Mouse (Mus musculus) kidney, adult 2 months (tissue): ENCODE measurements at regions not wholly inside any gene's neighbourhood (a gene's known extent, or its start where the extent isn't known, plus 50 kb on each side); places are given as distances from the start of the nearest gene placed in this dataset.

ENCODE experiments used
- DNase-seq: peaks from one replicate; pipeline ENCODE4 v3.0.0; 2021
- H3K27ac ChIP-seq: fragments of 200-500 bp; 2 replicates; pipeline ENCODE4 v1.5.1; 2012; ENCODE audit warnings: low read depth, low read length, control low read depth, inconsistent platforms; ENCODE audit not compliant: insufficient read depth
- H3K27me3 ChIP-seq: fragments of 200-500 bp; replicated peaks from 2 replicates; pipeline ENCODE4 v1.6.1; 2012; ENCODE audit warnings: mild to moderate bottlenecking, moderate library complexity, low read length, inconsistent platforms; ENCODE audit not compliant: control insufficient read depth, insufficient read depth
- H3K36me3 ChIP-seq: fragments of 200-500 bp; 2 replicates; pipeline ENCODE4 v1.6.1; 2012; ENCODE audit warnings: mild to moderate bottlenecking, moderate library complexity, low read length, inconsistent platforms; ENCODE audit not compliant: control insufficient read depth, insufficient read depth
- H3K4me1 ChIP-seq: fragments of 200-500 bp; 2 replicates; pipeline ENCODE4 v1.6.1; 2011; ENCODE audit warnings: low read length; ENCODE audit not compliant: control insufficient read depth, insufficient read depth
- H3K4me3 ChIP-seq: fragments of 200-500 bp; 2 replicates; pipeline ENCODE4 v1.5.1; 2011; ENCODE audit warnings: mild to moderate bottlenecking, low read depth, low read length, control low read depth; ENCODE audit not compliant: insufficient read depth
- CTCF ChIP-seq: fragments of 200-500 bp; conservative IDR thresholded peaks from 2 replicates; pipeline ENCODE4 v1.5.1; 2011; ENCODE audit warnings: low read depth, mild to moderate bottlenecking, control low read depth, low read length, moderate library complexity, mixed read lengths; ENCODE audit not compliant: insufficient read depth, insufficient read length
- POLR2A ChIP-seq: fragments of 200-500 bp; IDR thresholded peaks from one replicate; pipeline ENCODE4 v1.6.1; 2011; ENCODE audit warnings: low read depth, low read length, control low read depth
- WGBS: fragments of 180-500 bp; shearing (Covaris S2); methylation state at CpG from one replicate; pipeline ENCODE4 v1.1.7; 2018; 5-methylcytosine and 5-hydroxymethylcytosine counted together

- H3K27me3 ChIP-seq, result no peaks in the 10 kb centered on the region
- no peaks in the 10 kb centered on the region for H3K36me3 ChIP-seq
- 96% methylated on average over 3 of the region's 3 CpGs for WGBS
- H3K4me3 ChIP-seq, result no peak overlapping the region
- H3K27ac ChIP-seq, result no peak overlapping the region
- 0 out of 2 replicates have a peak, but pooled peaks cover 3% of the 10 kb centered on the region for H3K4me1 ChIP-seq
- TF ChIP-seq CTCF, result no peak
- TF ChIP-seq POLR2A, result no peak
- no peak for DNase-seq
These were observed 156.4 kb upstream of the Tnfaip3 start for GRCm38 (mm10) chr10:19171834-19172233.

GRCm38 (mm10) chr10:19170596-19170995 is 155.1 kb upstream of the Tnfaip3 start:
- 27% methylated on average over 4 of the region's 4 CpGs for WGBS
- Histone ChIP-seq H3K36me3 (no peaks in the 10 kb centered on the region), H3K27me3 (no peaks in the 10 kb centered on the region), H3K4me3 (no peak overlapping the region), H3K4me1 (0 out of 2 replicates have a peak, but pooled peaks cover 3% of the 10 kb centered on the region), H3K27ac (no peak overlapping the region)
- DNase-seq, result peak; percentile 43
- TF ChIP-seq POLR2A, result no peak
- TF ChIP-seq CTCF, result no peak

- no peak for DNase-seq
- no peaks in the 10 kb centered on the region for H3K36me3 ChIP-seq
- WGBS, result 88% methylated on average over 2 of the region's 2 CpGs
- H3K4me1 ChIP-seq, result 0 out of 2 replicates have a peak, but pooled peaks cover 3% of the 10 kb centered on the region
- no peak overlapping the region for H3K4me3 ChIP-seq
- TF ChIP-seq POLR2A, result no peak
- TF ChIP-seq CTCF, result no peak
- H3K27me3 ChIP-seq, result no peaks in the 10 kb centered on the region
- H3K27ac ChIP-seq, result no peak overlapping the region
These were observed 153.8 kb upstream of the Tnfaip3 start for GRCm38 (mm10) chr10:19169272-19169671.

GRCm38 (mm10) chr10:19168362-19168761 is 152.9 kb upstream of the Tnfaip3 start:
- no peak for DNase-seq
- Histone ChIP-seq H3K36me3 (no peaks in the 10 kb centered on the region), H3K4me1 (0 out of 2 replicates have a peak, but pooled peaks cover 3% of the 10 kb centered on the region), H3K4me3 (no peak overlapping the region), H3K27me3 (no peaks in the 10 kb centered on the region), H3K27ac (no peak overlapping the region)
- WGBS, result 88% methylated on average over 5 of the region's 5 CpGs
- TF ChIP-seq CTCF, result no peak
- TF ChIP-seq POLR2A, result no peak

GRCm38 (mm10) chr10:19167641-19168271 is 152.3 kb upstream of the Tnfaip3 start:
- no peak for DNase-seq
- 46% methylated on average over 8 of the region's 8 CpGs for WGBS
- H3K27me3 ChIP-seq, result no peaks in the 10 kb centered on the region
- H3K4me1 ChIP-seq, result 0 out of 2 replicates have a peak, but pooled peaks cover 3% of the 10 kb centered on the region
- TF ChIP-seq POLR2A (no peak), CTCF (no peak)
- H3K36me3 ChIP-seq, result no peaks in the 10 kb centered on the region
- no peak overlapping the region for H3K27ac ChIP-seq
- no peak overlapping the region for H3K4me3 ChIP-seq

- WGBS, result 86% methylated on average over 7 of the region's 7 CpGs
- 0 out of 2 replicates have a peak, but pooled peaks cover 3% of the 10 kb centered on the region for H3K4me1 ChIP-seq
- TF ChIP-seq CTCF, result no peak
- no peaks in the 10 kb centered on the region for H3K36me3 ChIP-seq
- no peak overlapping the region for H3K4me3 ChIP-seq
- no peak overlapping the region for H3K27ac ChIP-seq
- DNase-seq, result no peak
- H3K27me3 ChIP-seq, result no peaks in the 10 kb centered on the region
These were observed 151.6 kb upstream of the Tnfaip3 start for GRCm38 (mm10) chr10:19167101-19167500.

GRCm38 (mm10) chr10:19162104-19162503 is 146.6 kb upstream of the Tnfaip3 start:
- Histone ChIP-seq H3K4me1 (no peaks in the 10 kb centered on the region), H3K27me3 (no peaks in the 10 kb centered on the region), H3K4me3 (no peak overlapping the region), H3K36me3 (no peaks in the 10 kb centered on the region), H3K27ac (no peak overlapping the region)
- 89% methylated on average over 2 of the region's 2 CpGs for WGBS
- TF ChIP-seq CTCF, result no peak
- no peak for TF ChIP-seq POLR2A
- DNase-seq, result no peak

GRCm38 (mm10) chr10:19161149-19161548 is 145.7 kb upstream of the Tnfaip3 start:
- Histone ChIP-seq H3K27me3 (no peaks in the 10 kb centered on the region), H3K36me3 (no peaks in the 10 kb centered on the region), H3K4me1 (no peaks in the 10 kb centered on the region), H3K27ac (no peak overlapping the region), H3K4me3 (no peak overlapping the region)
- TF ChIP-seq CTCF, result no peak
- TF ChIP-seq POLR2A, result no peak
- DNase-seq, result no peak
